Comparison of ENCODE assay signal across 9 mouse cellular contexts in the genomic region with DNA sequence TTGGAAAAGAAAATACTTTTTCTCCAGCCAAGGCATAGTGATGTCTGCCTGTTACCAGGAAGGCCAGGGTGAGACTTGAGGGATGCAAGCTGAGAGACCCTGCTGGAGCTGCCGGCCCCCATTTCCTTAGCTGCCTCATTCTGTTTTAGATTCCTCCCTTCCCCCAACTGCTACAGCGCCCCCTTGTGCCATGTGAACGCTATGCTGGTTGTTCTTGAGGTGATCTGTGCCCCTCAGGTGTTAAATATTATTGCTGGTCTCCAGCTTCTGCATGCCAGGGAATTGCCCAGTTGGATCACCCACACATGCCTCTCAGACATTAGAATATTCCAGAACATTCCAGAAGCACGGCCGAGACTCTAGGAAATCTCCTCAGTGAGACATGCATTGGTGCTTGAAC. TPM values are rescaled to one million over a fixed set of nuclear protein-coding genes. Genes with fewer than 3 reads are reported as not detected.
DNase-seq lines count a peak whose midpoint lies in the region; ATAC-seq and TF ChIP-seq lines count a peak whose summit lies in the region.
"Had no signal": no experiment of that assay in that cellular context is flagged by ENCODE, and none has a peak within 500 bp of the region (broad histone marks: within the 10 kb centered on the region; RNA-seq: fewer than 3 reads in every experiment).

No protein-coding gene starts in this region.

- H3K36me3 ChIP-seq in midbrain, postnatal 0 days (ENCODE audit: insufficient read depth, low read length), result peaks cover 4% of the 10 kb centered on the region

- no peaks in the 10 kb centered on the region for H3K27me3 ChIP-seq in midbrain, postnatal 0 days (ENCODE audit: insufficient read depth, low read length)
- H3K27me3 ChIP-seq: heart, embryonic 13.5 days had no signal

- H3K9ac ChIP-seq in midbrain, postnatal 0 days (replicated peaks; ENCODE audit: low read length, poor library complexity, severe bottlenecking), result no peak overlapping the region
- H3K9ac ChIP-seq: heart, embryonic 13.5 days had no signal

- H3K9me3 ChIP-seq in midbrain, postnatal 0 days (ENCODE audit: low read length), result no peaks in the 10 kb centered on the region
- H3K9me3 ChIP-seq: heart, embryonic 13.5 days had no signal

- ATAC-seq in CD4-positive, CD25-positive, alpha-beta regulatory T cell, adult 4 months, result no peak
- ATAC-seq in midbrain, postnatal 0 days (ENCODE audit: low FRiP score), result no peak
- ATAC-seq in megakaryocyte-erythroid progenitor cell, adult 5-6 weeks (replicated peaks; ENCODE audit: low FRiP score, low TSS enrichment, poor library complexity, severe bottlenecking), result no peak
- no peak for ATAC-seq in megakaryocyte, adult 5-6 weeks (ENCODE audit: poor library complexity, severe bottlenecking)

- H3K4me1 ChIP-seq in midbrain, postnatal 0 days (ENCODE audit: insufficient read depth, low read length), result no peaks in the 10 kb centered on the region

- H3K4me3 ChIP-seq in layer of hippocampus, adult 2 months, result no peak overlapping the region
- H3K4me3 ChIP-seq in midbrain, postnatal 0 days (ENCODE audit: low read depth, low read length), result no peak overlapping the region
- H3K4me3 ChIP-seq: heart, embryonic 13.5 days had no signal

- WGBS in midbrain, postnatal 0 days, result 39% methylated on average over 5 of the region's 5 CpGs

- DNase-seq in CD4-positive, CD25-positive, alpha-beta regulatory T cell, adult 2 months (ENCODE audit: low read depth, low spot score), result peak; percentile 87
- DNase-seq in layer of hippocampus, adult 2 months (ENCODE audit: low spot score in 2 of 2), result no peak
- DNase-seq in layer of hippocampus, adult 9-11 months, result no peak
- peak; percentile 56 for DNase-seq in forelimb bud, embryonic 11.5 days (ENCODE audit: low read depth, low spot score)
- DNase-seq in midbrain, postnatal 0 days (ENCODE audit: low spot score), result no peak

- TF ChIP-seq CTCF in layer of hippocampus, adult 2 months (conservative IDR thresholded peaks at IDR 0.05), result peak; percentile 76
- peak; percentile 71 for TF ChIP-seq CTCF in midbrain, postnatal 0 days (IDR thresholded peaks at IDR 0.05)

- H3K4me2 ChIP-seq in midbrain, postnatal 0 days (ENCODE audit: low read depth, low read length, poor library complexity, severe bottlenecking), result no peak overlapping the region
- H3K4me2 ChIP-seq: heart, embryonic 13.5 days had no signal

- H3K27ac ChIP-seq in layer of hippocampus, adult 2 months, result no peak overlapping the region
- no peak overlapping the region for H3K27ac ChIP-seq in midbrain, postnatal 0 days (ENCODE audit: low read depth, low read length)
- H3K27ac ChIP-seq: heart, embryonic 13.5 days had no signal

RNA-seq across cellular contexts. Expression of gene Btbd2, which starts 4.3 kb away (rescaled TPM):
- polyA plus RNA-seq in CD4-positive, CD25-positive, alpha-beta regulatory T cell, adult 4 months (2017; shearing (Covaris generic)), result 1 to 10 TPM; 7.2 to 7.3 TPM
- 100 to 1,000 TPM; 102 to 105 TPM for total RNA-seq in layer of hippocampus, adult 2 months (2021)
- total RNA-seq in midbrain, postnatal 0 days (2014; rRNA removed), result 168 and 215 TPM in 2 replicates
- polyA plus RNA-seq in midbrain, postnatal 0 days (2015; fragmentation: Nextera tagmentation; extraction: Ambion mirVana), result 71.6 and 80.4 TPM in 2 replicates
- 27.4 and 32.0 TPM in 2 replicates for total RNA-seq in megakaryocyte-erythroid progenitor cell, adult 5-6 weeks (2014; fragmentation: Nextera tagmentation)
- 11.8 and 14.8 TPM in 2 replicates for total RNA-seq in megakaryocyte-erythroid progenitor cell, adult 5-6 weeks (2017)
- 8.4 and 10.3 TPM in 2 replicates for total RNA-seq in megakaryocyte, adult 5-6 weeks (2015)
- total RNA-seq in megakaryocyte, adult 5-6 weeks (2017), result 16.5 and 30.1 TPM in 2 replicates

RNA-seq across cellular contexts. Expression of gene Mknk2, which starts 16.8 kb away (rescaled TPM):
- polyA plus RNA-seq in CD4-positive, CD25-positive, alpha-beta regulatory T cell, adult 4 months (2017; shearing (Covaris generic)), result 10 to 100 TPM; 37.3 to 51.7 TPM
- total RNA-seq in layer of hippocampus, adult 2 months (2021), result 10 to 100 TPM; 45.3 to 46.9 TPM
- 74.6 and 74.7 TPM in 2 replicates for total RNA-seq in midbrain, postnatal 0 days (2014; rRNA removed)
- polyA plus RNA-seq in midbrain, postnatal 0 days (2015; fragmentation: Nextera tagmentation; extraction: Ambion mirVana), result 35.3 and 36.0 TPM in 2 replicates
- total RNA-seq in megakaryocyte-erythroid progenitor cell, adult 5-6 weeks (2014; fragmentation: Nextera tagmentation), result 149 and 158 TPM in 2 replicates
- 78.4 and 117 TPM in 2 replicates for total RNA-seq in megakaryocyte-erythroid progenitor cell, adult 5-6 weeks (2017)
- 53.5 and 61.1 TPM in 2 replicates for total RNA-seq in megakaryocyte, adult 5-6 weeks (2015)
- 63.3 and 74.8 TPM in 2 replicates for total RNA-seq in megakaryocyte, adult 5-6 weeks (2017)

RNA-seq across cellular contexts. Expression of gene Csnk1g2, which starts 38.5 kb away (rescaled TPM):
- polyA plus RNA-seq in CD4-positive, CD25-positive, alpha-beta regulatory T cell, adult 4 months (2017; shearing (Covaris generic)), result 10 to 100 TPM in 1 of 2 experiments, 1 to 10 TPM in 1; 6.9 to 12.8 TPM
- total RNA-seq in layer of hippocampus, adult 2 months (2021), result 100 to 1,000 TPM; 221 to 228 TPM
- 124 and 146 TPM in 2 replicates for total RNA-seq in midbrain, postnatal 0 days (2014; rRNA removed)
- 90.5 and 93.3 TPM in 2 replicates for polyA plus RNA-seq in midbrain, postnatal 0 days (2015; fragmentation: Nextera tagmentation; extraction: Ambion mirVana)
- total RNA-seq in megakaryocyte-erythroid progenitor cell, adult 5-6 weeks (2014; fragmentation: Nextera tagmentation), result 70.2 and 93.3 TPM in 2 replicates
- total RNA-seq in megakaryocyte-erythroid progenitor cell, adult 5-6 weeks (2017), result 117 and 120 TPM in 2 replicates
- 34.5 and 46.0 TPM in 2 replicates for total RNA-seq in megakaryocyte, adult 5-6 weeks (2015)
- total RNA-seq in megakaryocyte, adult 5-6 weeks (2017), result 127 and 144 TPM in 2 replicates

RNA-seq across cellular contexts. Expression of gene Mob3a, which starts 40.6 kb away (rescaled TPM):
- 100 to 1,000 TPM; 265 to 359 TPM for polyA plus RNA-seq in CD4-positive, CD25-positive, alpha-beta regulatory T cell, adult 4 months (2017; shearing (Covaris generic))
- 10 to 100 TPM; 10.6 to 16.5 TPM for total RNA-seq in layer of hippocampus, adult 2 months (2021)
- 66.6 and 75.1 TPM in 2 replicates for total RNA-seq in midbrain, postnatal 0 days (2014; rRNA removed)
- 44.9 and 48.5 TPM in 2 replicates for polyA plus RNA-seq in midbrain, postnatal 0 days (2015; fragmentation: Nextera tagmentation; extraction: Ambion mirVana)
- total RNA-seq in megakaryocyte-erythroid progenitor cell, adult 5-6 weeks (2014; fragmentation: Nextera tagmentation), result 22.8 and 29.1 TPM in 2 replicates
- total RNA-seq in megakaryocyte-erythroid progenitor cell, adult 5-6 weeks (2017), result 30.5 and 38.6 TPM in 2 replicates
- total RNA-seq in megakaryocyte, adult 5-6 weeks (2015), result 61.8 and 72.0 TPM in 2 replicates
- 65.0 and 77.3 TPM in 2 replicates for total RNA-seq in megakaryocyte, adult 5-6 weeks (2017)

RNA-seq across cellular contexts. Expression of gene Izumo4, which starts 40.8 kb away (rescaled TPM):
- 100 to 1,000 TPM in 1 of 2 experiments, 10 to 100 TPM in 1; 89.2 to 116 TPM for polyA plus RNA-seq in CD4-positive, CD25-positive, alpha-beta regulatory T cell, adult 4 months (2017; shearing (Covaris generic))
- total RNA-seq in layer of hippocampus, adult 2 months (2021), result 10 to 100 TPM; 65.0 to 69.0 TPM
- total RNA-seq in midbrain, postnatal 0 days (2014; rRNA removed), result 26.3 and 48.0 TPM in 2 replicates
- 44.0 and 47.4 TPM in 2 replicates for polyA plus RNA-seq in midbrain, postnatal 0 days (2015; fragmentation: Nextera tagmentation; extraction: Ambion mirVana)
- total RNA-seq in megakaryocyte-erythroid progenitor cell, adult 5-6 weeks (2014; fragmentation: Nextera tagmentation), result 22.8 and 26.4 TPM in 2 replicates
- 3.0 and 4.5 TPM in 2 replicates for total RNA-seq in megakaryocyte-erythroid progenitor cell, adult 5-6 weeks (2017)
- total RNA-seq in megakaryocyte, adult 5-6 weeks (2015), result 11.3 and 14.2 TPM in 2 replicates
- total RNA-seq in megakaryocyte, adult 5-6 weeks (2017), result 4.4 and 6.6 TPM in 2 replicates

Comparison
In these comparisons a context has a peak if more than half of its experiments do, and no peak if none do; other contexts are left out.
1. DNase-seq: peak in CD4-positive, CD25-positive, alpha-beta regulatory T cell, adult 2 months (single experiment) and forelimb bud, embryonic 11.5 days (single experiment); none in layer of hippocampus, adult 2 months (0 of 2), layer of hippocampus, adult 9-11 months (single experiment) and midbrain, postnatal 0 days (single experiment).